Mouse (Mus musculus): ENCODE results near the gene Slfn8. TPM values are rescaled to one million over a fixed set of nuclear protein-coding genes. Genes with fewer than 3 reads are reported as not detected.
A peak's percentile ranks its signal among the peaks of the same experiment; 100 is the strongest.
"Not testable (repeated sequence)": the region's sequence is repeated elsewhere in the genome, so short reads cannot be mapped to it uniquely, and the experiment has no call there.

Slfn8 gene
- polyA plus RNA-seq, 1 experiment: not detected

GRCm38 (mm10) chr11:83016093-83016492, 4.5 kb downstream of the Slfn8 start:
- TF ChIP-seq USF1 (IDR thresholded peaks at IDR 0.05; ENCODE audit: low read depth) (no peak), CEBPB (IDR thresholded peaks at IDR 0.05; ENCODE audit: low read depth) (no peak), FOSL1 (IDR thresholded peaks at IDR 0.05; ENCODE audit: insufficient read depth, low read length, poor library complexity, severe bottlenecking) (no peak), CTCF (IDR thresholded peaks at IDR 0.05; ENCODE audit: control insufficient read depth, insufficient read depth, insufficient read length) (no peak), MYOD1 (IDR thresholded peaks at IDR 0.05; ENCODE audit: control insufficient read depth, insufficient read length, low read depth) (no peak), MYOG (IDR thresholded peaks at IDR 0.05; ENCODE audit: control insufficient read depth, extremely low read depth, insufficient read length) (no peak), MAX (IDR thresholded peaks at IDR 0.05) (no peak)
- H3ac ChIP-seq (ENCODE audit: control insufficient read depth, insufficient read length, low read depth): no peak overlapping the region

GRCm38 (mm10) chr11:83013356-83013755, 7.3 kb downstream of the Slfn8 start:
- Histone ChIP-seq H3K79me2 (ENCODE audit: control insufficient read depth, insufficient read depth) (no peaks in the 10 kb centered on the region), H3K4me3 (ENCODE audit: insufficient read depth, poor library complexity, severe bottlenecking) (no peak overlapping the region), H3K27me3 (ENCODE audit: control insufficient read depth, insufficient read depth, insufficient read length) (no peaks in the 10 kb centered on the region), H3K36me3 (ENCODE audit: control insufficient read depth, insufficient read depth) (no peaks in the 10 kb centered on the region), H3ac (ENCODE audit: control insufficient read depth, insufficient read length, low read depth) (no peak overlapping the region), H3K79me3 (ENCODE audit: low read depth) (no peaks in the 10 kb centered on the region)
- TF ChIP-seq FOSL1 (IDR thresholded peaks at IDR 0.05; ENCODE audit: insufficient read depth, low read length, poor library complexity, severe bottlenecking) (no peak), CTCF (IDR thresholded peaks at IDR 0.05; ENCODE audit: control insufficient read depth, insufficient read depth, insufficient read length) (no peak), CEBPB (IDR thresholded peaks at IDR 0.05; ENCODE audit: low read depth) (no peak), MAX (IDR thresholded peaks at IDR 0.05) (no peak), MYOG (IDR thresholded peaks at IDR 0.05; ENCODE audit: control insufficient read depth, extremely low read depth, insufficient read length) (no peak), MYOD1 (IDR thresholded peaks at IDR 0.05; ENCODE audit: control insufficient read depth, insufficient read length, low read depth) (no peak), USF1 (IDR thresholded peaks at IDR 0.05; ENCODE audit: low read depth) (no peak)

More at GRCm38 (mm10) chr11:83016093-83016492, 4.5 kb downstream of the Slfn8 start:
- H3K27me3 ChIP-seq (ENCODE audit: control insufficient read depth, insufficient read depth, insufficient read length): no peaks in the 10 kb centered on the region
- H3K79me3 ChIP-seq (ENCODE audit: low read depth): no peaks in the 10 kb centered on the region
- no peaks in the 10 kb centered on the region for H3K79me2 ChIP-seq (ENCODE audit: control insufficient read depth, insufficient read depth)
- no peak overlapping the region for H3K4me3 ChIP-seq (ENCODE audit: insufficient read depth, poor library complexity, severe bottlenecking)
- no peaks in the 10 kb centered on the region for H3K36me3 ChIP-seq (ENCODE audit: control insufficient read depth, insufficient read depth)

DNA sequence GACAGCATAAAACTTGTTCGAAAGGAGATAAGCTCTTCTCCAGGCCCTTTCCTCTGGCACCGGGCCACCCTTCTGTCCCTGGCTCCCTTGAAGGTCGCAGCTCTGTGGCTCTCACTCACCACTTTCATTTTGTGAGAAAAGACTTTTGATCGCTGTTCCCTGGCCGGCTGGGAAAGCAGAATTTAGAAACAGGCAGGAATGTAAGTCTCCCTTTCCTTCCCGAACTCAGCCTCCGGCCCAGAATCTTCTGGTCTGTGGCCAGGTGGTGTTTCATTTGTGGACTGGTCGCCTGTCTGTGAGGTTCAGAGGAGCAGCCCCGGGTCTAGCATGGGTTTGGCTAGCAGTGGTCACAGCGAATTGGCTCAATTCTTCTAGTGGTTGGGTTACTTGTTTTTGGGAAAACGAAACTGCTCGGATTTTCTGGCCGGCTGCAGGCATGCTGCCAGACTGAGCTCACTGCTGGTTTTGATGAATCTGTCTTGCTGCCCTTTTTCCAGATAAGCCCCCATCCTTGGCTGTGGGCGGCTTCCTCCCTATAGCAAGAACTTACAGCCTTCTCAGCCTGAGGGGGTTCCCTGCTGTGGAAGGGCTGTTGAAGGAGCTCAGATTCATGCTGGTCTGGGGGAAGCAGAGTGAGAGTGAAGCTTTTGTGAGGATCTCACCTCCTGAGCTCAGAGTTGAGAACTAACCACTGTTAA, 29.0 kb downstream of the Slfn8 start, which contains the start of gene Slfn9:
Gene Slfn9, minus strand, starts transcription at position 362 of the 698 bp plus-strand sequence.
- no peaks in the 10 kb centered on the region for H3K79me2 ChIP-seq (ENCODE audit: control insufficient read depth, insufficient read depth)
- no peaks in the 10 kb centered on the region for H3K79me3 ChIP-seq (ENCODE audit: low read depth)
- no peaks in the 10 kb centered on the region for H3K27me3 ChIP-seq (ENCODE audit: control insufficient read depth, insufficient read depth, insufficient read length)
- no peaks in the 10 kb centered on the region for H3K36me3 ChIP-seq (ENCODE audit: control insufficient read depth, insufficient read depth)
- H3K4me3 ChIP-seq (ENCODE audit: insufficient read depth, poor library complexity, severe bottlenecking): peak within 1 kb of the TSS; percentile 11
- H3ac ChIP-seq (ENCODE audit: control insufficient read depth, insufficient read length, low read depth): peak within 1 kb of the TSS; percentile 30
- TF ChIP-seq MAX (IDR thresholded peaks at IDR 0.05) (no peak), FOSL1 (IDR thresholded peaks at IDR 0.05; ENCODE audit: insufficient read depth, low read length, poor library complexity, severe bottlenecking) (no peak), CTCF (IDR thresholded peaks at IDR 0.05; ENCODE audit: control insufficient read depth, insufficient read depth, insufficient read length) (no peak), MYOG (IDR thresholded peaks at IDR 0.05; ENCODE audit: control insufficient read depth, extremely low read depth, insufficient read length) (no peak), CEBPB (IDR thresholded peaks at IDR 0.05; ENCODE audit: low read depth) (no peak), MYOD1 (IDR thresholded peaks at IDR 0.05; ENCODE audit: control insufficient read depth, insufficient read length, low read depth) (no peak), USF1 (IDR thresholded peaks at IDR 0.05; ENCODE audit: low read depth) (no peak)

DNA sequence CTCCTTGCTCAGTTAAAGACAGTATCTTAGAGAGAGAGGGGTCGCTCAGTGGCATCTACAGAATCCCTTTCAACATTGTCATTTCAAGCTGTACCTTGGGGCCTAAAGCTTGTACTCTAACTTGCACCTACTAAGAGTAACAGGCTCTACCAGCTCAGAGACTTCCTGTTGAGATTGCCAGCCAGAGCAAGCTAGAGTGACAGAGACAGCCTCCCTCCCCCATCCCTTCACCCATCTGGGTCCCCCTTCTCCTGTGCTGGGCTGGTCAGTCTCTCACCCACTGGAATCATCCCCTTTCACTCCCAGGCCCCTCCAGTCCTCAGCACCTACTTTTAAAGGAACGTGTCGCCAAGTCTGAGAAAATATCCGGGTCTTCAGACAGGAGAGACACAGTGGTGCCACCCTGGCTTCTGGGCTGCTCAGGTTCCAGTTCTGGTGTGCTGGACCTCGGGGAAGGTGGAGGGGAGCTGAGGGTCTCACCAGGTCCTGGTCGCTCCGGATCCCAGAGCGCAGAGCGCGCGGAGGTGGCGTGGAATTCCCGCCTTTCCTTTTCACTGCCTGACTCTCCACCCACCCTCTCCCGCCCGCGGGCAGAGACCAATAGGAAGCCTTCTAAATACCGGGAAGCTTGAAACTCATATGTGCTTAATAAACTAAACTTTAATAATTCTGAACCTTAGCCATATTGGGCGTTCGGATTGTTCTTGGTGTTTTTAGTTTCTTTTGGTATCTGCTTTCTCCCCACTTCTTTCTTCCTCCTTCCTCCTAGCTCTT, 29.8 kb downstream of the Slfn8 start:
- not testable (repeated sequence) for H3K27me3 ChIP-seq (ENCODE audit: control insufficient read depth, insufficient read depth, insufficient read length); H3K36me3 ChIP-seq (ENCODE audit: control insufficient read depth, insufficient read depth); H3K79me2 ChIP-seq (ENCODE audit: control insufficient read depth, insufficient read depth); H3K4me3 ChIP-seq (ENCODE audit: insufficient read depth, poor library complexity, severe bottlenecking); H3K79me3 ChIP-seq (ENCODE audit: low read depth); H3ac ChIP-seq (ENCODE audit: control insufficient read depth, insufficient read length, low read depth)

DNA sequence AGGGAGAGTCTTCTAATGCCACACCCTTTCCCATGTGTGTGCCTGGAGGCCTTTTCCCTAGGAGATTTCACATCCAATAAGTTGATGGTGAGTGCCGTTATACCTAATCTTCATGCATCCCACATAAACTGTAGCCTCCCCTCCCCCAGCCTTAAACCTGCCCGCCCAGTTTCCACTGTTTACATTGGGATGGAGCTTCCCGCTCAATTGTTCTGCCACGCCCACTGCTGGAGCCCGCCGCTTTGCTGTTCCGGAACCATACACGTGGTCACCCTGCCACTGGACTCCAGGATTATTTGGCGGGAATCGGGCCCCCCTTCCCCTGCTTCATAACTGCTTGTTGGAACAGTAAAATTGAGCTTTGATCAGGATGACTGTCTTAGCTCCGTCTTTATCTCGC, 31.3 kb downstream of the Slfn8 start:
- Histone ChIP-seq H3K79me2 (ENCODE audit: control insufficient read depth, insufficient read depth) (no peaks in the 10 kb centered on the region), H3K27me3 (ENCODE audit: control insufficient read depth, insufficient read depth, insufficient read length) (no peaks in the 10 kb centered on the region), H3ac (ENCODE audit: control insufficient read depth, insufficient read length, low read depth) (no peak overlapping the region), H3K36me3 (ENCODE audit: control insufficient read depth, insufficient read depth) (no peaks in the 10 kb centered on the region), H3K4me3 (ENCODE audit: insufficient read depth, poor library complexity, severe bottlenecking) (no peak overlapping the region), H3K79me3 (ENCODE audit: low read depth) (no peaks in the 10 kb centered on the region)
- TF ChIP-seq MAX (IDR thresholded peaks at IDR 0.05) (no peak), USF1 (IDR thresholded peaks at IDR 0.05; ENCODE audit: low read depth) (no peak), FOSL1 (IDR thresholded peaks at IDR 0.05; ENCODE audit: insufficient read depth, low read length, poor library complexity, severe bottlenecking) (no peak)

GRCm38 (mm10) chr11:82987621-82988020, 33.0 kb downstream of the Slfn8 start:
- Histone ChIP-seq H3K27me3 (ENCODE audit: control insufficient read depth, insufficient read depth, insufficient read length) (no peaks in the 10 kb centered on the region), H3K36me3 (ENCODE audit: control insufficient read depth, insufficient read depth) (no peaks in the 10 kb centered on the region), H3K79me3 (ENCODE audit: low read depth) (no peaks in the 10 kb centered on the region), H3K79me2 (ENCODE audit: control insufficient read depth, insufficient read depth) (no peaks in the 10 kb centered on the region), H3ac (ENCODE audit: control insufficient read depth, insufficient read length, low read depth) (no peak overlapping the region), H3K4me3 (ENCODE audit: insufficient read depth, poor library complexity, severe bottlenecking) (no peak overlapping the region)
- TF ChIP-seq CTCF (IDR thresholded peaks at IDR 0.05; ENCODE audit: control insufficient read depth, insufficient read depth, insufficient read length): no peak
- TF ChIP-seq MYOD1 (IDR thresholded peaks at IDR 0.05; ENCODE audit: control insufficient read depth, insufficient read length, low read depth): no peak
- TF ChIP-seq CEBPB (IDR thresholded peaks at IDR 0.05; ENCODE audit: low read depth): no peak
- TF ChIP-seq MAX (IDR thresholded peaks at IDR 0.05): no peak
- no peak for TF ChIP-seq FOSL1 (IDR thresholded peaks at IDR 0.05; ENCODE audit: insufficient read depth, low read length, poor library complexity, severe bottlenecking)
- TF ChIP-seq MYOG (IDR thresholded peaks at IDR 0.05; ENCODE audit: control insufficient read depth, extremely low read depth, insufficient read length): no peak
- TF ChIP-seq USF1 (IDR thresholded peaks at IDR 0.05; ENCODE audit: low read depth): no peak
